ENCODE assay signal across 28 mouse cellular contexts in the genomic region with DNA sequence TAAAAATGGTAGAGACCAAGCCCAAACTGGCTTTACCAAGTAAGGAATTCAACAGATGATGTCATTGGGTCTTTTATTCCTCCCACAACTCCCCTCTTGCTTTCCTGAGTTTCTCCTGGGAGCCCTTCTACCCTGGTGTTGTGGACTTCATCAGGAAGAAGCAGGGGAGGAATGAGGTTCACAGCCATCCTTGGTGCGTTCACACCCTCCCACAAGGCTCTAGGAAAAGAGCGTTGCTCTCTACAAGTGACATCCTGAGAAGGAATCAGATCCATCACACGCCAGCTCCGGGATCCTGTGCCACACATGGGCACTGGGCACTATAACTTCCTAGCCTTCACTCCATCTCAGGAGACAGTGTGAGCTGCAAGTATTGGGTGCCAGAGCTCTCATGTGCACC.
"Had no signal": no experiment of that assay in that cellular context is flagged by ENCODE, and none has a peak within 500 bp of the region (broad histone marks: within the 10 kb centered on the region; RNA-seq: fewer than 3 reads in every experiment).

No protein-coding gene starts in this region.

- H3K4me3 ChIP-seq: embryonic facial prominence, embryonic 10.5 days; embryonic facial prominence, embryonic 12.5 days; embryonic facial prominence, embryonic 13.5 days; embryonic facial prominence, embryonic 15.5 days; erythroblast, embryonic 14.5 days; forebrain, embryonic 10.5 days; forebrain, embryonic 12.5 days; forebrain, embryonic 13.5 days; forebrain, embryonic 15.5 days; gastrocnemius, adult 2 months; heart, adult 2 months; heart, embryonic 10.5 days had no signal

- H3K27me3 ChIP-seq: embryonic facial prominence, embryonic 12.5 days; embryonic facial prominence, embryonic 13.5 days; embryonic facial prominence, embryonic 15.5 days; forebrain, embryonic 13.5 days; forebrain, embryonic 15.5 days had no signal

- DNase-seq: cerebellum, adult 8-10 months; cerebellum, adult 9-10 months; cerebellum, adult 9-11 months; cerebellum, postnatal 10 days; cerebellum, postnatal 14 days; cerebellum, postnatal 25 days; cerebellum, postnatal 36 days; embryo, embryonic 11 days; forebrain, postnatal 0 days; gastrocnemius, adult 2 months; gastrocnemius, postnatal 10 days; gastrocnemius, postnatal 14 days; gastrocnemius, postnatal 25 days; gastrocnemius, postnatal 36 days; heart, adult 11 months; heart, adult 18-20 months; heart, adult 2 months had no signal

- H3K9me3 ChIP-seq: embryonic facial prominence, embryonic 10.5 days; embryonic facial prominence, embryonic 12.5 days; embryonic facial prominence, embryonic 13.5 days; embryonic facial prominence, embryonic 15.5 days; forebrain, embryonic 10.5 days; forebrain, embryonic 12.5 days; forebrain, embryonic 13.5 days; forebrain, embryonic 15.5 days; heart, embryonic 10.5 days had no signal

- ATAC-seq: forebrain, embryonic 13.5 days; forebrain, embryonic 14.5 days; forebrain, embryonic 15.5 days; forebrain, postnatal 0 days had no signal

- H3K27ac ChIP-seq: embryonic facial prominence, embryonic 10.5 days; embryonic facial prominence, embryonic 12.5 days; embryonic facial prominence, embryonic 13.5 days; embryonic facial prominence, embryonic 15.5 days; forebrain, embryonic 10.5 days; forebrain, embryonic 12.5 days; forebrain, embryonic 13.5 days; forebrain, embryonic 15.5 days; gastrocnemius, adult 2 months; heart, adult 2 months; heart, embryonic 10.5 days had no signal

- H3K4me2 ChIP-seq: embryonic facial prominence, embryonic 12.5 days; embryonic facial prominence, embryonic 13.5 days; embryonic facial prominence, embryonic 15.5 days; forebrain, embryonic 12.5 days; forebrain, embryonic 13.5 days; forebrain, embryonic 15.5 days had no signal

- H3K9ac ChIP-seq: embryonic facial prominence, embryonic 12.5 days; embryonic facial prominence, embryonic 13.5 days; embryonic facial prominence, embryonic 15.5 days; forebrain, embryonic 12.5 days; forebrain, embryonic 13.5 days; forebrain, embryonic 15.5 days; forebrain, postnatal 0 days had no signal

- H3K4me1 ChIP-seq: embryonic facial prominence, embryonic 12.5 days; embryonic facial prominence, embryonic 13.5 days; embryonic facial prominence, embryonic 15.5 days; forebrain, embryonic 12.5 days; forebrain, embryonic 13.5 days; forebrain, embryonic 15.5 days had no signal

- H3K36me3 ChIP-seq: embryonic facial prominence, embryonic 10.5 days; embryonic facial prominence, embryonic 12.5 days; embryonic facial prominence, embryonic 13.5 days; embryonic facial prominence, embryonic 15.5 days; forebrain, embryonic 10.5 days; forebrain, embryonic 12.5 days; forebrain, embryonic 15.5 days; heart, embryonic 10.5 days had no signal
